10 mouse cellular contexts compared by ENCODE assay signal in the genomic region with DNA sequence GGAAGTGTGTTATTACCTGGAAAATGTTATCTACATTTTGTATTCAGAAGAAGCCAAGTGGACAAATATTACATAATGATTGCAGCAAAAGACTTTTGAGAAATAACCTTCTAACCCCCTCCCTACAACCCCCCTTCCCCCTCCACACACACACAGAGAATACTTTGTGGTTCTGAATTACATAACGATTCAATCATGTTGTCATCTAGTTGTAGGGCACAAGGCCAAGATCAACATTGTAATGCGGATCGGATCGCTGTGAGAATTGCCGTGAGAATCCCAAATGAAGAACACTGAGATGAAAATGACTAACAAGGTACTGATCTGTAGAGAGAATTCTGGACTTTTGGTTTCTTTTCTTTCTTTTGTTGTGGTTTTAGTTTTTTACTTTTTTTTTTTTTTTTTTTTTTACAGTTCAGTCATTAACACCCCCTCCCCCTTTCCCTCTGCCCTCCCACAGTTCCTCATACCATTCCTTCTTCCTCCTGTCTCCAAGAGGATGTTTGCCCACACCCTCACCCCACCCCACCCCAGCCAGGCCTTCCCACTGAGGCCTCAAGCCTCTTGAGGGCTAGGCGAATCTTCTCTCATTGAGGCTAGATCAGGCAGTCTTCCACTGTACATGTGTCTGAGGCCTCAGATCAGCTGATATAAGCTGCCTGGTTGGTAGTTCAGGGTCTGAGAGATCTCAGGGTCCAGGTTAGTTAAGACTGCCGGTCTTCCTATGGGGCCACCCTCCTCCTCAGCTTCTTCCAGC.
DNase-seq lines count a peak whose midpoint lies in the region; ATAC-seq and TF ChIP-seq lines count a peak whose summit lies in the region.
"Had no signal": no experiment of that assay in that cellular context is flagged by ENCODE, and none has a peak within 500 bp of the region (broad histone marks: within the 10 kb centered on the region; RNA-seq: fewer than 3 reads in every experiment).

No protein-coding gene starts in this region.

- TF ChIP-seq CTCF in heart, adult 2 months (IDR thresholded peaks at IDR 0.05), result no peak
- no peak for TF ChIP-seq CTCF in Patski (IDR thresholded peaks at IDR 0.05)
- no peak for TF ChIP-seq CTCF in lung, adult 2 months (IDR thresholded peaks at IDR 0.05; ENCODE audit: insufficient read depth, low read length)

- no peaks in the 10 kb centered on the region for H3K4me1 ChIP-seq in heart, embryonic 11.5 days (ENCODE audit: control insufficient read depth, insufficient read depth, low read length)
- H3K4me1 ChIP-seq in heart, adult 2 months (ENCODE audit: control insufficient read depth, insufficient read depth, low read length), result no peaks in the 10 kb centered on the region
- 0 out of 2 replicates have a peak, but pooled peaks cover 2% of the 10 kb centered on the region for H3K4me1 ChIP-seq in lung, adult 2 months (ENCODE audit: control insufficient read depth, insufficient read depth, low read length)
- H3K4me1 ChIP-seq: neural tube, embryonic 13.5 days had no signal

- no peaks in the 10 kb centered on the region for H3K36me3 ChIP-seq in heart, embryonic 11.5 days (ENCODE audit: control insufficient read depth, insufficient read depth, low read length)
- H3K36me3 ChIP-seq in heart, adult 2 months (ENCODE audit: control insufficient read depth, insufficient read depth, low read length), result no peaks in the 10 kb centered on the region
- H3K36me3 ChIP-seq: G1E; neural tube, embryonic 13.5 days had no signal

- H3K79me2 ChIP-seq in heart, adult 2 months (replicated peaks; ENCODE audit: control insufficient read depth, insufficient read depth, low read length), result no peaks in the 10 kb centered on the region

- WGBS in heart, embryonic 11.5 days (ENCODE audit: insufficient replicate concordance), result 45% methylated on average over 7 of the region's 7 CpGs
- 38% methylated on average over 7 of the region's 7 CpGs for WGBS in heart, adult 2 months
- WGBS in lung, adult 2 months, result 22% methylated on average over 7 of the region's 7 CpGs

- no peaks in the 10 kb centered on the region for H3K9me3 ChIP-seq in heart, embryonic 11.5 days (replicated peaks; ENCODE audit: control insufficient read depth, low read length)
- H3K9me3 ChIP-seq: G1E; neural tube, embryonic 13.5 days had no signal

- POLR2A ChIA-PET in Patski (lab: Charles Lee), result no interaction called here

- in situ Hi-C loops in Patski (cut with MboI; ENCODE audit: low pct_unique_long_range_greater_than_20kb), result no loop called here

- no peaks in the 10 kb centered on the region for H3K27me3 ChIP-seq in heart, embryonic 11.5 days (ENCODE audit: control insufficient read depth, insufficient read depth, low read length)
- H3K27me3 ChIP-seq in heart, adult 2 months (ENCODE audit: control insufficient read depth, insufficient read depth, low read length), result no peaks in the 10 kb centered on the region
- no peaks in the 10 kb centered on the region for H3K27me3 ChIP-seq in Patski
- H3K27me3 ChIP-seq: neural tube, embryonic 13.5 days had no signal

- DNase-seq in heart, adult 2 months, result no peak
- DNase-seq in Patski (ENCODE audit: low read depth, low spot score), result peak; percentile 24
- peak; percentile 1 for DNase-seq in gonadal fat pad, adult 2 months (ENCODE audit: low read depth)
- DNase-seq in lung, adult 2 months, result no peak
- DNase-seq in thymus, postnatal 10 days (ENCODE audit: low spot score in 2 of 2), result no peak
- no peak for DNase-seq in gastrocnemius, adult 8-10 months (ENCODE audit: low spot score in 2 of 2)
- no peak for DNase-seq in cerebellum, adult 11-12 months

- intact Hi-C loops in heart, adult 2 months (cut with DNase I), result no loop called here

- H3K4me2 ChIP-seq in heart, embryonic 11.5 days, result peak overlapping the region; percentile 8; the same call in 1 of the 2 replicates
- H3K4me2 ChIP-seq: neural tube, embryonic 13.5 days had no signal

- no peak overlapping the region for H3K9ac ChIP-seq in heart, embryonic 11.5 days (ENCODE audit: low read depth, low read length)
- H3K9ac ChIP-seq in heart, adult 2 months (ENCODE audit: low read depth, low read length), result no peak overlapping the region
- H3K9ac ChIP-seq: neural tube, embryonic 13.5 days had no signal

- peak; percentile 72; the same call in 1 of the 2 replicates for ATAC-seq in heart, embryonic 11.5 days (replicated peaks; ENCODE audit: insufficient number of reproducible peaks, low FRiP score, low TSS enrichment)
- ATAC-seq in Patski, result no peak

- no peak for TF ChIP-seq POLR2A in heart, adult 2 months (IDR thresholded peaks at IDR 0.05; ENCODE audit: insufficient read depth, low read depth, low read length)
- no peak for TF ChIP-seq POLR2A in lung, adult 2 months (IDR thresholded peaks at IDR 0.05; ENCODE audit: borderline replicate concordance, extremely low read depth, low read depth, low read length)

- CTCF ChIA-PET in Patski (lab: Charles Lee), result no interaction called here

- H3K27ac ChIP-seq in heart, embryonic 11.5 days (ENCODE audit: low read depth, low read length), result no peak overlapping the region
- H3K27ac ChIP-seq in heart, adult 2 months, result no peak overlapping the region
- H3K27ac ChIP-seq: neural tube, embryonic 13.5 days had no signal

- TF ChIP-seq EP300 in heart, adult 2 months (IDR thresholded peaks at IDR 0.05; ENCODE audit: insufficient read depth, low read depth, low read length), result no peak

- H3K4me3 ChIP-seq in heart, embryonic 11.5 days (ENCODE audit: low read depth, low read length), result no peak overlapping the region
- H3K4me3 ChIP-seq in heart, adult 2 months, result no peak overlapping the region
- peak overlapping the region; percentile 34 for H3K4me3 ChIP-seq in lung, adult 2 months (replicated peaks; ENCODE audit: extremely low read depth, low read depth, low read length)
- H3K4me3 ChIP-seq: neural tube, embryonic 13.5 days had no signal

Comparison
In these comparisons a context has a peak if more than half of its experiments do, and no peak if none do; other contexts are left out.
1. DNase-seq: peak in Patski (single experiment) and gonadal fat pad, adult 2 months (single experiment); none in heart, adult 2 months (0 of 2), lung, adult 2 months (single experiment), thymus, postnatal 10 days (0 of 2), gastrocnemius, adult 8-10 months (0 of 2) and cerebellum, adult 11-12 months (single experiment).